Mouse (Mus musculus): Measurements from ENCODE around the gene Slc35f3.

DNA sequence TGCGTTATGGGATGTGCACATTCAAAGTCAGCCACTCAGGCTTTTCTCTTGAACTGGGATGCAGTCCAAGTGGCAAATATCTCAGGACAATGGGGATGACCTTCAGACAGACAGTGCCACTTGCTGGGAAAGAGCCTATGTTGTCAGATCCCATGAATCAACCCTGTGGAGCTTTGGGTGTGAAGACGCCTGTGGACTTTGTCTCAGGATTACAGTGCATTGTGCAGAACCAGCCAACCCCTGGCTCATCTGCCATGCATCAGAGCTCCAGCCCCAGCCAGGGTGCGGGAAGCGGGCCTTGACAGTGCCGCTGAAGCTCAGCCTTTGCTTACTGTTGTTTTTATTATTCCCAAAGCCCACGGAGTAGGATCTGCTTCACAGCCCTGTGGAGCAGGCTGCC lies 60.9 kb downstream of the Slc35f3 start:
- TF ChIP-seq CTCF (IDR thresholded peaks at IDR 0.05; ENCODE audit: control insufficient read depth, insufficient read depth, insufficient read length) (no peak), MYOD1 (IDR thresholded peaks at IDR 0.05; ENCODE audit: control insufficient read depth, insufficient read length, low read depth) (no peak), MAX (IDR thresholded peaks at IDR 0.05) (no peak), USF1 (IDR thresholded peaks at IDR 0.05; ENCODE audit: low read depth) (no peak), MYOG (IDR thresholded peaks at IDR 0.05; ENCODE audit: control insufficient read depth, extremely low read depth, insufficient read length) (no peak), CEBPB (IDR thresholded peaks at IDR 0.05; ENCODE audit: low read depth) (no peak)

Data from C2C12 (cell line).